ENCODE assay signal across 16 mouse cellular contexts in genomic region chr8:125665183-125665875, GRCm38 (mm10). TPM values are rescaled to one million over a fixed set of nuclear protein-coding genes. Genes with fewer than 3 reads are reported as not detected.
A peak's percentile ranks its signal among the peaks of the same experiment; 100 is the strongest.
DNase-seq lines count a peak whose midpoint lies in the region; ATAC-seq and TF ChIP-seq lines count a peak whose summit lies in the region.
"Had no signal": no experiment of that assay in that cellular context is flagged by ENCODE, and none has a peak within 500 bp of the region (broad histone marks: within the 10 kb centered on the region; RNA-seq: fewer than 3 reads in every experiment).

No protein-coding gene starts in this region.

- intact Hi-C loops in heart, adult 2 months (cut with DNase I): loop anchor here (2.0 to 10.0 kb wide), 3 partner anchors 57 to 341 kb away; no protein-coding TSS in a partner anchor
- intact Hi-C loops in left cerebral cortex, postnatal 10 days (cut with DNase I): no loop called here

- peaks cover 12% of the 10 kb centered on the region for H3K4me1 ChIP-seq in heart, adult 2 months (ENCODE audit: control insufficient read depth, insufficient read depth, low read length)
- peaks cover 24% of the 10 kb centered on the region for H3K4me1 ChIP-seq in heart, postnatal 0 days (ENCODE audit: control insufficient read depth, insufficient read depth)
- peaks cover 5% of the 10 kb centered on the region for H3K4me1 ChIP-seq in ES-Bruce4 (ENCODE audit: control insufficient read depth, insufficient read depth, low read length)

- H3K27ac ChIP-seq in heart, adult 2 months: peak overlapping the region; percentile 94
- H3K27ac ChIP-seq in heart, postnatal 0 days (ENCODE audit: low read depth): peak overlapping the region; percentile 88
- H3K27ac ChIP-seq in ES-Bruce4 (ENCODE audit: insufficient read depth, low read length): peak overlapping the region; percentile 70

- WGBS in heart, adult 2 months: 61% methylated on average over 8 of the region's 8 CpGs
- 54% methylated on average over 8 of the region's 8 CpGs for WGBS in heart, postnatal 0 days

- TF ChIP-seq POLR2A in heart, adult 2 months (IDR thresholded peaks at IDR 0.05; ENCODE audit: insufficient read depth, low read depth, low read length): no peak
- no peak for TF ChIP-seq POLR2A in ES-Bruce4 (IDR thresholded peaks at IDR 0.05; ENCODE audit: insufficient read depth, low read length)

- TF ChIP-seq CTCF in heart, adult 2 months (IDR thresholded peaks at IDR 0.05): no peak
- no peak for TF ChIP-seq CTCF in heart, postnatal 0 days (IDR thresholded peaks at IDR 0.05; ENCODE audit: low read depth)
- no peak for TF ChIP-seq CTCF in ES-Bruce4 (IDR thresholded peaks at IDR 0.05; ENCODE audit: low read depth, low read length)

- H3K4me2 ChIP-seq in heart, postnatal 0 days (ENCODE audit: low read depth, low read length): no peak overlapping the region

- H3K79me2 ChIP-seq in heart, adult 2 months (replicated peaks; ENCODE audit: control insufficient read depth, insufficient read depth, low read length): no peaks in the 10 kb centered on the region

- no peak overlapping the region for H3K9ac ChIP-seq in heart, adult 2 months (ENCODE audit: low read depth, low read length)
- no peak overlapping the region for H3K9ac ChIP-seq in heart, postnatal 0 days (replicated peaks; ENCODE audit: low read depth, low read length)
- H3K9ac ChIP-seq in ES-Bruce4 (ENCODE audit: low read depth, poor library complexity, severe bottlenecking): no peak overlapping the region
- H3K9ac ChIP-seq: forebrain, postnatal 0 days had no signal

- no peaks in the 10 kb centered on the region for H3K9me3 ChIP-seq in heart, postnatal 0 days (replicated peaks; ENCODE audit: control insufficient read depth, low read length)
- no peaks in the 10 kb centered on the region for H3K9me3 ChIP-seq in ES-Bruce4 (replicated peaks; ENCODE audit: control insufficient read depth, insufficient read depth, low read length, poor library complexity, severe bottlenecking)

- no peak overlapping the region for H3K4me3 ChIP-seq in heart, adult 2 months
- no peak overlapping the region for H3K4me3 ChIP-seq in heart, postnatal 0 days (ENCODE audit: low read depth, low read length)
- no peak overlapping the region for H3K4me3 ChIP-seq in ES-Bruce4 (ENCODE audit: low read depth, low read length)
- H3K4me3 ChIP-seq: erythroblast, embryonic 14.5 days had no signal

- no peak for TF ChIP-seq EP300 in heart, adult 2 months (IDR thresholded peaks at IDR 0.05; ENCODE audit: insufficient read depth, low read depth, low read length)
- no peak for TF ChIP-seq EP300 in heart, postnatal 0 days (IDR thresholded peaks at IDR 0.05; ENCODE audit: low read depth)
- TF ChIP-seq EP300 in ES-Bruce4 (IDR thresholded peaks at IDR 0.05; ENCODE audit: insufficient read depth, low read depth, low read length): peak; percentile 38; the same call in 1 of the 2 replicates

- H3K27me3 ChIP-seq in heart, adult 2 months (ENCODE audit: control insufficient read depth, insufficient read depth, low read length): no peaks in the 10 kb centered on the region
- H3K27me3 ChIP-seq in heart, postnatal 0 days (ENCODE audit: control insufficient read depth, insufficient read depth, low read length): no peaks in the 10 kb centered on the region
- no peaks in the 10 kb centered on the region for H3K27me3 ChIP-seq in ES-Bruce4 (ENCODE audit: control insufficient read depth, insufficient read depth, low read length, poor library complexity, severe bottlenecking)

- ATAC-seq in heart, postnatal 0 days (ENCODE audit: insufficient read depth, low read depth): no peak
- ATAC-seq: forebrain, postnatal 0 days had no signal

- no peak for DNase-seq in heart, adult 2 months
- no peak for DNase-seq in heart, postnatal 4 days
- DNase-seq in heart, postnatal 0 days (ENCODE audit: low spot score): no peak
- no peak for DNase-seq in heart, adult 18-20 months
- DNase-seq in fibroblast of lung, adult 2 months (ENCODE audit: low read depth): peak; percentile 50
- no peak for DNase-seq in testis, postnatal 10 days (ENCODE audit: low spot score)
- no peak for DNase-seq in left cerebral cortex, postnatal 10 days (ENCODE audit: extremely low spot score in 1 of 2, low spot score in 2 of 2)
- DNase-seq: adrenal gland, adult 2 months; forebrain, postnatal 0 days; kidney, adult 9 months; kidney, postnatal 4 days; lung, adult 18-20 months; right cerebral cortex, adult 18-20 months; thymus, adult 18-20 months had no signal

- no peaks in the 10 kb centered on the region for H3K36me3 ChIP-seq in heart, adult 2 months (ENCODE audit: control insufficient read depth, insufficient read depth, low read length)
- no peaks in the 10 kb centered on the region; the same call in 1 of the 2 replicates for H3K36me3 ChIP-seq in heart, postnatal 0 days (replicated peaks; ENCODE audit: control insufficient read depth, insufficient read depth, low read length)
- no peaks in the 10 kb centered on the region for H3K36me3 ChIP-seq in ES-Bruce4 (ENCODE audit: control insufficient read depth, insufficient read depth, low read length, poor library complexity, severe bottlenecking)

RNA-seq across cellular contexts. Expression of gene Map10, which starts 4.3 kb away (rescaled TPM):
- total RNA-seq in heart, adult 2 months (2021): 1 to 10 TPM; 4.9 to 5.9 TPM
- 1.5 and 2.6 TPM in 2 replicates for polyA plus RNA-seq in heart, adult 2 months (2012; rRNA removed)
- total RNA-seq in heart, postnatal 4 days (2021): 1 to 10 TPM; 5.4 to 5.9 TPM
- total RNA-seq in heart, postnatal 0 days (2014; rRNA removed; ENCODE audit: low replicate concordance): 5.5 and 12.6 TPM in 2 replicates
- 4.1 and 4.5 TPM in 2 replicates for polyA plus RNA-seq in heart, postnatal 0 days (2015; fragmentation: Nextera tagmentation; extraction: Ambion mirVana)
- 1 to 10 TPM; 4.5 to 5.1 TPM for total RNA-seq in heart, adult 18-20 months (2021)
- polyA plus RNA-seq in ES-Bruce4 (2011; ENCODE audit: insufficient read depth, insufficient read length, low read depth, missing spikeins): 3.3 and 5.0 TPM in 2 replicates
- total RNA-seq in left cerebral cortex, postnatal 10 days (2021): 1 to 10 TPM; 5.2 to 6.2 TPM
- polyA plus RNA-seq: erythroblast, embryonic 14.5 days had no signal
